ENCODE assay signal across 8 mouse cellular contexts in the genomic region with DNA sequence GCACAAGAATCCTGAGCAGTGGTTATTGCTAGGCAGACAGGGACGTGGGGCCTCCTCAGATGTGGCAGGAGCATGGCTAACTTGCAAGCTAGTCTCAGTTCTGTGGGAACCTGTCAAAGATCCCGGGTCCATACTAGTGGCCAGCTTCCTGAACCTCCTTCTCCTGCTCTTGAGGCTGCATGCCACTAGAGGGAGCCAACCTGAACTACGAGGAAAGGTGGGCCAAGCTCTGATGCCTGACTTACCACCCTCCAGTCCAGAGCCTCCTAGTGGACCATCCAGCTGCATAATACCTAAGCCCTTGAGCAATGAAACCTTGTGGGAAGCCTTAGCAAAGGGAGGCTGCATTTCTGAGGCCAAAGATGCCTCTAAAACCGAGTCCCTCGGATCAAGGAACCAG. TPM values are rescaled to one million over a fixed set of nuclear protein-coding genes. Genes with fewer than 3 reads are reported as not detected.
DNase-seq lines count a peak whose midpoint lies in the region; ATAC-seq and TF ChIP-seq lines count a peak whose summit lies in the region.

No protein-coding gene starts in this region.

- H3K4me3 ChIP-seq in ES-E14 (ENCODE audit: insufficient read depth in 1 of 2, low read depth in 1 of 2, low read length in 2 of 2, poor library complexity in 1 of 2, severe bottlenecking in 1 of 2): no peak overlapping the region
- H3K4me3 ChIP-seq in embryonic facial prominence, embryonic 14.5 days (ENCODE audit: low read depth, low read length): no peak overlapping the region

- peak; percentile 44; the same call in 1 of the 2 replicates for ATAC-seq in embryonic facial prominence, embryonic 14.5 days (ENCODE audit: low read depth)
- ATAC-seq in megakaryocyte, adult 5-6 weeks (ENCODE audit: poor library complexity, severe bottlenecking): peak; percentile 62

- H3K4me2 ChIP-seq in embryonic facial prominence, embryonic 14.5 days (ENCODE audit: low read depth, low read length): no peak overlapping the region

- H3K9ac ChIP-seq in ES-E14 (ENCODE audit: insufficient read depth, low read depth, low read length, poor library complexity, severe bottlenecking): no peak overlapping the region
- H3K9ac ChIP-seq in embryonic facial prominence, embryonic 14.5 days (ENCODE audit: low read depth, low read length): no peak overlapping the region

- no peaks in the 10 kb centered on the region; a peak in 1 of 4 replicates for H3K4me1 ChIP-seq in ES-E14 (ENCODE audit: control insufficient read depth in 2 of 2, insufficient read depth in 2 of 2, low read length in 2 of 2, poor library complexity in 1 of 2)
- peaks cover 12% of the 10 kb centered on the region for H3K4me1 ChIP-seq in embryonic facial prominence, embryonic 14.5 days (ENCODE audit: control insufficient read depth, insufficient read depth, low read length)

- peak; percentile 67 for DNase-seq in ES-E14 (ENCODE audit: low read depth, low spot score)
- DNase-seq in adrenal gland, postnatal 36 days: peak; percentile 78 to 82
- DNase-seq in embryonic facial prominence, embryonic 14.5 days (ENCODE audit: low spot score): peak; percentile 79
- peak; percentile 73 to 75 for DNase-seq in heart, postnatal 36 days
- peak; percentile 43 for DNase-seq in layer of hippocampus, adult 9-11 months
- DNase-seq in right cerebral cortex, postnatal 10 days (ENCODE audit: low spot score in 2 of 2): peak; percentile 54 to 80
- DNase-seq in urinary bladder, postnatal 36 days (ENCODE audit: low spot score in 2 of 2): peak; percentile 46 to 51

- no peaks in the 10 kb centered on the region for H3K9me3 ChIP-seq in ES-E14 (ENCODE audit: control insufficient read depth, insufficient read depth, low read depth, low read length)
- H3K9me3 ChIP-seq in embryonic facial prominence, embryonic 14.5 days (ENCODE audit: control insufficient read depth, low read length): no peaks in the 10 kb centered on the region

- H3K36me3 ChIP-seq in ES-E14 (ENCODE audit: control insufficient read depth, insufficient read depth, low read length, poor library complexity, severe bottlenecking): peaks cover 27% of the 10 kb centered on the region; the same call in 1 of the 2 replicates
- peaks cover 54% of the 10 kb centered on the region for H3K36me3 ChIP-seq in embryonic facial prominence, embryonic 14.5 days (ENCODE audit: control insufficient read depth, insufficient read depth, low read length)

- no peaks in the 10 kb centered on the region for H3K27me3 ChIP-seq in embryonic facial prominence, embryonic 14.5 days (replicated peaks; ENCODE audit: control insufficient read depth, insufficient read depth, low read length)

- no peak overlapping the region for H3K27ac ChIP-seq in ES-E14 (ENCODE audit: insufficient read depth, low read depth, low read length, poor library complexity, severe bottlenecking)
- no peak overlapping the region for H3K27ac ChIP-seq in embryonic facial prominence, embryonic 14.5 days (replicated peaks; ENCODE audit: low read depth, low read length)

- WGBS in embryonic facial prominence, embryonic 14.5 days: 27% methylated on average over 5 of the region's 5 CpGs

- intact Hi-C loops in heart, postnatal 36 days (cut with DNase I): loop anchor here (1.0 to 2.0 kb wide), 2 partner anchors 111 to 169 kb away; no protein-coding TSS in a partner anchor

- in situ Hi-C loops in ES-E14 (cut with MboI; ENCODE audit: low sequenced_read_pairs in 2 of 2, unreplicated experiment in 2 of 2): no loop called here

TF ChIP-seq in ES-E14, 5 proteins besides CTCF, POLR2A, EP300 and RAD21:
- TF ChIP-seq CHD2 (IDR thresholded peaks at IDR 0.05; ENCODE audit: low read depth, low read length): no peak
- TF ChIP-seq HCFC1 (IDR thresholded peaks at IDR 0.05; ENCODE audit: borderline replicate concordance, insufficient read depth, low read length): no peak
- no peak for TF ChIP-seq MAFK (IDR thresholded peaks at IDR 0.05; ENCODE audit: insufficient read depth, low read depth, low read length)
- no peak for TF ChIP-seq ZNF384 (IDR thresholded peaks at IDR 0.05; ENCODE audit: low read depth, low read length)
- TF ChIP-seq ZC3H11A (IDR thresholded peaks at IDR 0.05; ENCODE audit: borderline replicate concordance, low read depth, low read length): 0 out of 2 replicates have a peak, but pooled peaks have one; percentile 21

RNA-seq across cellular contexts. Expression of a gene that starts 21.5 kb away (rescaled TPM):
- 62.5 and 72.3 TPM in 2 replicates for total RNA-seq in ES-E14 (2012; rRNA removed)
- total RNA-seq in adrenal gland, postnatal 36 days (2021): 10 to 100 TPM; 35.6 to 59.0 TPM
- polyA plus RNA-seq in embryonic facial prominence, embryonic 14.5 days (2014; fragmentation: Nextera tagmentation; extraction: Ambion mirVana): 115 and 116 TPM in 2 replicates
- 10 to 100 TPM; 32.3 to 37.0 TPM for total RNA-seq in heart, postnatal 36 days (2021)
- total RNA-seq in megakaryocyte, adult 5-6 weeks (2015): 62.5 and 74.2 TPM in 2 replicates
- total RNA-seq in megakaryocyte, adult 5-6 weeks (2017): 73.6 and 73.8 TPM in 2 replicates

RNA-seq across cellular contexts. Expression of a gene that starts 25.5 kb away (rescaled TPM):
- total RNA-seq in ES-E14 (2012; rRNA removed): 4.8 and 6.7 TPM in 2 replicates
- total RNA-seq in adrenal gland, postnatal 36 days (2021): 1 to 10 TPM; 3.1 to 6.1 TPM
- 6.9 and 8.7 TPM in 2 replicates for polyA plus RNA-seq in embryonic facial prominence, embryonic 14.5 days (2014; fragmentation: Nextera tagmentation; extraction: Ambion mirVana)
- total RNA-seq in heart, postnatal 36 days (2021): 1 to 10 TPM; 3.0 to 5.6 TPM
- total RNA-seq in megakaryocyte, adult 5-6 weeks (2015): 2.0 and 2.9 TPM in 2 replicates
- total RNA-seq in megakaryocyte, adult 5-6 weeks (2017): 2.8 and 6.5 TPM in 2 replicates
